Mouse (Mus musculus) heart, embryonic 12.5 days (tissue): ENCODE data around the gene Gm1043. TPM values are rescaled to one million over a fixed set of nuclear protein-coding genes. Genes with fewer than 3 reads are reported as not detected.
A peak's percentile ranks its signal among the peaks of the same experiment; 100 is the strongest.

ENCODE experiments used
- ATAC-seq: fragments of 200-750 bp; cut with Nextera tagmentation; 2 replicates; pipeline ENCODE4 v1.8.0; 2017; ENCODE audit warnings: moderate TSS enrichment, moderate library complexity; ENCODE audit not compliant: insufficient number of reproducible peaks, low FRiP score
- H3K27ac ChIP-seq: fragments of 300-500 bp; sonication (generic); 2 replicates; pipeline ENCODE4 v1.5.1; 2016; ENCODE audit warnings: mild to moderate bottlenecking, moderate library complexity; ENCODE audit not compliant: poor library complexity, severe bottlenecking
- H3K27me3 ChIP-seq: fragments of 300-500 bp; sonication (generic); replicated peaks from 2 replicates; pipeline ENCODE4 v1.6.1; 2016; ENCODE audit warnings: mild to moderate bottlenecking, moderate library complexity
- H3K36me3 ChIP-seq: fragments of 300-500 bp; sonication (generic); 2 replicates; pipeline ENCODE4 v1.6.1; 2016; ENCODE audit warnings: mild to moderate bottlenecking, moderate library complexity
- H3K4me1 ChIP-seq: fragments of 300-500 bp; sonication (generic); replicated peaks from 2 replicates; pipeline ENCODE4 v1.6.1; 2016; ENCODE audit warnings: mild to moderate bottlenecking
- H3K4me2 ChIP-seq: fragments of 300-500 bp; sonication (generic); 2 replicates; pipeline ENCODE4 v1.6.1; 2016; ENCODE audit warnings: mild to moderate bottlenecking, moderate library complexity
- H3K4me3 ChIP-seq: fragments of 300-500 bp; sonication (generic); 2 replicates; pipeline ENCODE4 v1.5.1; 2016; ENCODE audit warnings: mild to moderate bottlenecking
- H3K9ac ChIP-seq: fragments of 300-500 bp; sonication (generic); 2 replicates; pipeline ENCODE4 v1.6.1; 2016; ENCODE audit warnings: mild to moderate bottlenecking, moderate library complexity
- H3K9me3 ChIP-seq: fragments of 300-500 bp; sonication (generic); replicated peaks from 2 replicates; pipeline ENCODE4 v1.6.1; 2016; ENCODE audit warnings: mild to moderate bottlenecking, moderate library complexity
- WGBS: fragments of 180-500 bp; shearing (Covaris S2); methylation state at CpG from one replicate; pipeline ENCODE4 v1.1.7; 2016; 5-methylcytosine and 5-hydroxymethylcytosine counted together
- polyA plus RNA-seq: library from polyadenylated mRNA; unstranded; fragments of >200 nt; fragmentation: Nextera tagmentation; extraction: Ambion mirVana; gene quantifications from 2 replicates; pipeline ENCODE4 v1.2.1, GENCODE M21; 2016

Gm1043 gene
- polyA plus RNA-seq, 1 experiment from 2014 or later: not detected

DNA sequence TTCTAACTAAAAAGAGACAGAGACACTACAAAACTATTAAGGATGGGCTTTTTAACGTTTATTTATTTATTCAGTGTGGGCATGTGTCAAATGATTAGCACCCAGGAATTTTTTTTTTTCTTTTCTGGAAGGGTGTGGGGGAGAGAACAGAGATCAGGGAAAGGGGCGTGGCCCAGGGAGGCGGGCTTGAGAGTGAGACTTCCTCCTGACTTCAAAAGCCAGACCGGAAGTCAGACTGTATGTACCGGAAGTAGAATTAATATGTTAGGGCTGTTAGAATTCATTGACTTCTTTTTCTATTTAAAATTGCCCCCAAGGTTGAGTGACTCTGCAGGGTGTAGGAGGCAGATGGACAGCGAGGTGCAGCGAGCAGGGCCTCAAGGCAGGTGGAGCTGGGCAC is 37.2 kb upstream of the Gm1043 start:
- 54% methylated on average over 7 of the region's 7 CpGs for WGBS
- H3K27ac ChIP-seq: no peak overlapping the region
- peaks cover 5% of the 10 kb centered on the region for H3K27me3 ChIP-seq
- no peak for ATAC-seq
- no peak overlapping the region for H3K9ac ChIP-seq
- peaks cover 14% of the 10 kb centered on the region for H3K4me1 ChIP-seq
- no peak overlapping the region for H3K4me2 ChIP-seq
- H3K9me3 ChIP-seq: no peaks in the 10 kb centered on the region
- no peak overlapping the region for H3K4me3 ChIP-seq
- no peaks in the 10 kb centered on the region for H3K36me3 ChIP-seq

- no peaks in the 10 kb centered on the region for H3K36me3 ChIP-seq
- H3K27ac ChIP-seq: no peak overlapping the region
- H3K9ac ChIP-seq: no peak overlapping the region
- peaks cover 5% of the 10 kb centered on the region for H3K27me3 ChIP-seq
- 79% methylated on average over 2 of the region's 2 CpGs for WGBS
- no peaks in the 10 kb centered on the region for H3K9me3 ChIP-seq
- no peak overlapping the region for H3K4me2 ChIP-seq
- no peak for ATAC-seq
- no peak overlapping the region for H3K4me3 ChIP-seq
- peaks cover 14% of the 10 kb centered on the region for H3K4me1 ChIP-seq
These were observed 36.1 kb upstream of the Gm1043 start for GRCm38 (mm10) chr5:37049111-37049510.

- no peaks in the 10 kb centered on the region for H3K36me3 ChIP-seq
- H3K4me1 ChIP-seq: peaks cover 14% of the 10 kb centered on the region
- 31% methylated on average over 9 of the region's 9 CpGs for WGBS
- peak overlapping the region; percentile 9; the same call in 1 of the 2 replicates for H3K4me2 ChIP-seq
- peaks cover 5% of the 10 kb centered on the region for H3K27me3 ChIP-seq
- no peak overlapping the region for H3K4me3 ChIP-seq
- H3K9ac ChIP-seq: no peak overlapping the region
- no peak for ATAC-seq
- no peaks in the 10 kb centered on the region for H3K9me3 ChIP-seq
- H3K27ac ChIP-seq: no peak overlapping the region
These were observed 34.4 kb upstream of the Gm1043 start for GRCm38 (mm10) chr5:37050521-37051373.

DNA sequence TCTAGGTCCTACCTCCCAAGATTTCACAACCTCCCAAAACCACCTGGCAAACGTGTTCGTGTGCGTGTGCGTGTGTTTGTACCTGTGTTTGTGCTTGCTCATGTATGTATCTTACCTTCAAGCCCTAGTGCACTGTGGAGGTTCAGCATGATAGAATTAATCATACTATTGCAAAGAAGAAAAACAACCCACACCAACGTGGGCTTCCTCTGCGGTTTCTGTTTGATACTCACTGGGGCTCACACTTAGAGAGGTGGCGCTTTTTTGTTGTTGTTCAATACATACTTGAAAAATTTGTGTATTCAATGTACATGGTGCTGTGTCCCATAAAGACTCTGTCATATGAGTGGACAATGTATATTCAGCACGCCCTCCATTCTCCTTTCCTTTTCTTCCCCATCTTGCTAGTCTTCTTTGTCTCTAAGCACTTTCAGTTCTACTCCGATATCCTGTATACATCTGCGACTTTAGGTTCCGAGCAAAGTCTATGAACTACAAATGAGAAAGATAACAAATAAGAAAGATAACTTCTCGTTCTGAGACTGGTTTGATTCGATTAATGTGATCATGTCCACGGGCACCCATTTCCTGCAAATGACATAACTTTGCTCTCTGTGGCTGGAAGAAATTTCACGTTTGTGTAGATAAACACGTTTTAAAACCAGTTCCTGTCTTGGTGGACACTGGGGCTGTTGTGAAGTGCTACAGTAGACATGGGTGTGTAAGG is 33.6 kb upstream of the Gm1043 start:
- Histone ChIP-seq H3K4me3 (no peak overlapping the region), H3K4me2 (no peak overlapping the region), H3K27ac (no peak overlapping the region), H3K9ac (no peak overlapping the region), H3K4me1 (peaks cover 14% of the 10 kb centered on the region), H3K9me3 (no peaks in the 10 kb centered on the region), H3K36me3 (no peaks in the 10 kb centered on the region), H3K27me3 (peaks cover 5% of the 10 kb centered on the region)
- no peak for ATAC-seq
- 71% methylated on average over 16 of the region's 16 CpGs for WGBS

GRCm38 (mm10) chr5:37052846-37053245 is 32.3 kb upstream of the Gm1043 start:
- H3K4me3 ChIP-seq: no peak overlapping the region
- H3K4me1 ChIP-seq: peaks cover 7% of the 10 kb centered on the region; the same call in 1 of the 2 replicates
- no peaks in the 10 kb centered on the region for H3K36me3 ChIP-seq
- WGBS: 84% methylated on average over 5 of the region's 5 CpGs
- H3K9me3 ChIP-seq: no peaks in the 10 kb centered on the region
- H3K9ac ChIP-seq: no peak overlapping the region
- no peak overlapping the region for H3K27ac ChIP-seq
- H3K4me2 ChIP-seq: no peak overlapping the region
- ATAC-seq: no peak
- H3K27me3 ChIP-seq: no peaks in the 10 kb centered on the region

- Histone ChIP-seq H3K4me1 (peaks cover 4% of the 10 kb centered on the region; the same call in 1 of the 2 replicates), H3K9ac (no peak overlapping the region), H3K9me3 (no peaks in the 10 kb centered on the region), H3K4me2 (no peak overlapping the region), H3K27me3 (no peaks in the 10 kb centered on the region), H3K36me3 (no peaks in the 10 kb centered on the region), H3K27ac (no peak overlapping the region), H3K4me3 (no peak overlapping the region)
- 71% methylated on average over 1 of the region's 1 CpGs for WGBS
- no peak for ATAC-seq
These were observed 29.4 kb upstream of the Gm1043 start for GRCm38 (mm10) chr5:37055789-37056188.

GRCm38 (mm10) chr5:37056471-37056870 is 28.7 kb upstream of the Gm1043 start:
- Histone ChIP-seq H3K36me3 (no peaks in the 10 kb centered on the region), H3K4me2 (no peak overlapping the region), H3K4me3 (no peak overlapping the region), H3K27me3 (no peaks in the 10 kb centered on the region), H3K9ac (no peak overlapping the region), H3K4me1 (no peaks in the 10 kb centered on the region), H3K9me3 (no peaks in the 10 kb centered on the region), H3K27ac (no peak overlapping the region)
- WGBS: 76% methylated on average over 3 of the region's 3 CpGs
- no peak for ATAC-seq

- H3K4me1 ChIP-seq: no peaks in the 10 kb centered on the region
- peaks cover 8% of the 10 kb centered on the region; the same call in 1 of the 2 replicates for H3K27me3 ChIP-seq
- no peaks in the 10 kb centered on the region for H3K36me3 ChIP-seq
- no peak overlapping the region for H3K27ac ChIP-seq
- 76% methylated on average over 8 of the region's 8 CpGs for whole genome bisulfite sequencing
- ATAC-seq: no peak
- no peak overlapping the region for H3K4me2 ChIP-seq
- no peaks in the 10 kb centered on the region for H3K9me3 ChIP-seq
- no peak overlapping the region for H3K4me3 ChIP-seq
- H3K9ac ChIP-seq: no peak overlapping the region
These were observed 23.6 kb upstream of the Gm1043 start for GRCm38 (mm10) chr5:37061612-37062011.

DNA sequence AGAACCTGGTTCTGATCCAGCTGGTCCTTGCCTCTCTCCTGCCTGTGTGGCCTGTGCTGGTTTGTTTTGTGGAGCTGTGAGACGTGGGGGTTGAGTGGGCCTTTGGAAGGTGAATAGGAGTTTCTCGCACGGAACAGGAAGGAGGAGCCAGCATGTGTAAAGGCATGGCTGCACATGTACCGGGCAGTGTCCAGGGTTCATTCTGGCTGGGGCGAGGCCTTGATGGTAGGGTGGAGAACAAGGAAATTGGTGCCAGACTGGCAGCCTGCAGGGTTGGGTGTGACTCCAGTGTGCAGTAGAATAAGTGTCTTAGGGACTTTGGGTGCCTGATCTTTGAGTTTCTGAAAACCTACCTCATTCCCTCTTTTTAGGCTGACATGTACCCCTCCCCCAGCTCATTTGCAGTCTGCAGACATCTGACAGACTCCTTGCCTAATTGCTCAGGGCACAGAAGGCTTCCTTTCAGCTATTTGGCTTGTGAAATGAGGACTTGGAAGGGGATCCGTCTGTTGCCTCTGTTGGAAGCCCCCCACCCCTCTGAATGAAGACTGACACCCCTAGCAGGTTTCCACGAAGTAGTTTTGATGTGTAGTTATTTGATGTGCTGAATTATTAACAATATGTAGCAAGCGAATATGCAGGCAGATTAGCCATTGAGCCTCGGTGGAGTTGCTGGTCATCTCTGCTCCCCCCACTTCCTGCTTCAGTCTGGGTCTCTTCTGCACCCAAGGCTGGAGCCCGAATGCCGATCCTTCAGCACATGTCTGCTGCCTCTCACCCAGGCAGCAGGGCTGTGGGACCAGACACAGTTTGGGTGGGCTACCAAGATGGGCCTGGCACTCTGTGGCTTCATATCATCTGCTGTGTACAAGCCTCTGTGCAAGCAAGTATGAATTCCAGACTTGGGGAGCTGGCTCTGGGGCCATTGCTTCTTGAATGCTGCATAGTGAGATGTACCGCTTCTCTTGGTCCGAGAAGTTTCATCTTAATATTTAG is 20.4 kb upstream of the Gm1043 start:
- H3K9me3 ChIP-seq: no peaks in the 10 kb centered on the region
- H3K36me3 ChIP-seq: no peaks in the 10 kb centered on the region
- WGBS: 72% methylated on average over 13 of the region's 13 CpGs
- H3K4me1 ChIP-seq: no peaks in the 10 kb centered on the region
- no peak for ATAC-seq
- no peak overlapping the region for H3K9ac ChIP-seq
- H3K27me3 ChIP-seq: peaks cover 14% of the 10 kb centered on the region; the same call in 1 of the 2 replicates
- H3K4me3 ChIP-seq: no peak overlapping the region
- H3K27ac ChIP-seq: no peak overlapping the region
- no peak overlapping the region for H3K4me2 ChIP-seq

- no peak for ATAC-seq
- Histone ChIP-seq H3K4me2 (no peak overlapping the region), H3K36me3 (no peaks in the 10 kb centered on the region), H3K4me1 (no peaks in the 10 kb centered on the region), H3K9ac (no peak overlapping the region), H3K4me3 (no peak overlapping the region), H3K9me3 (no peaks in the 10 kb centered on the region), H3K27me3 (peaks cover 12% of the 10 kb centered on the region; the same call in 1 of the 2 replicates), H3K27ac (no peak overlapping the region)
- WGBS: 67% methylated on average over 8 of the region's 8 CpGs
These were observed 18.2 kb upstream of the Gm1043 start for GRCm38 (mm10) chr5:37066703-37067568.
